Mouse (Mus musculus) lung, postnatal 36 days (tissue): ENCODE data around the gene Isg15.

Experiments
- DNase-seq: peaks from one replicate; pipeline ENCODE4 v3.0.0; 2022; ENCODE audit warnings: mixed read lengths

The Isg15 gene

DNA sequence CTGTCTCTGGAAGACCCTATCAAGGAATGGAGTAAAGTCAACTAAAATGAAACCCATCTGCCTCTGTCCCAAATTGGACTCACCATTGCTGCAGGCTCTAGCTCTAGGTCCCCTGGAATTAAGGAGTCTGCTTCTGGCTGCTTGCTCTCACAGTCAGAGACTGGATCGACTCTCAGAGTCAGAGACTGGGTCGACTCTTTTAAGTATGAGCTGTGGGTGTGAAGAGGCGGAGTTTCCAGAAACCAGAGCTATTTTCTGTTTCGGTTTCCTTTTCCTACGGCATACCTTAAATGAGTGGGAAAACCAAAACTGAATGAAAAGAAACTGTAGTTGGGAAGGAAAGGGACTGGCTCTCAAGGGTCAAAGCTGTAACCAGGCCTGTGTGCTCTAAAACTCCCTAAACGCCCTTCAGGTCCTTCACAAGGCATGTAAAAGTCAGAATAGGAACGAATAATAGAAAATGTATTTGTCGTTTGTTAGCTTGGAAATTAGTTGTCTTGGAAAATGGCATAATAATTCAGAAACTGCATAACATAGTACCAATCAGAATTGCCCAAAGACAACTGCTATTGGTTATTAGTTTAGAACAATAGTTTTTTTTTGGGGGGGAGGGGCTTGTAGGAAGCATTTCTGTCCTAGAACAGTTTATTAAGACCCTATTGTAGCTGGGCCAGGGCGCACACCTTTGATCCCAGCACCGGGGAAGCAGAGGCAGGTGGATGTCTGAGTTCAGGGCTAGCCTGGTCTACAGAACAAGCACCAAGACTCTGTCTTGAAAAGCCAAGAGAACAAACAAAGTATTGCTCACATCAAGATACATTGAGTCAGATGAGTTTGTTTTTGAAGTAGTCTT is at the start of gene Isg15:
Isg15 (minus strand) TSS at position 196 of the 853 bp plus-strand sequence.
- peak; percentile 69 for DNase-seq

DNA sequence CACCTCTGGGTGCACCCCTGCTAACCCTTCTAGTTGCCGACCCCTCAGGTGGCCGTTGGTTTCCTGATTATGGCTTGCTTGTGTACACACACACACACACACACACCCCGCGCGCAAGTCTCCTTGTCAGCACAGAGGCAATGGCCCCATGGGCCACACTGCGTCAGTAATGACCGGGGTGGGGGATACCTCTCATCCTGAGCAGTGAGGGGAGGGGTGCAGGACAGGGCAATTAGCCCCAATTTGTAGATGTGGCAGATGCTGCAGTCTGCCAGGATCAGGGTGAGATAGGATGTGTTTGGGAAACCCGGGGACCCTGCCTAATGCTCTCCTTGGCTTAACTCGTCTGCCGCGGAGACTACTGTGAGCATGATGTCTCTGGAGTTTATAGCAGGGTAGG is 48.9 kb upstream of the Isg15 start:
- DNase-seq = no peak

DNA sequence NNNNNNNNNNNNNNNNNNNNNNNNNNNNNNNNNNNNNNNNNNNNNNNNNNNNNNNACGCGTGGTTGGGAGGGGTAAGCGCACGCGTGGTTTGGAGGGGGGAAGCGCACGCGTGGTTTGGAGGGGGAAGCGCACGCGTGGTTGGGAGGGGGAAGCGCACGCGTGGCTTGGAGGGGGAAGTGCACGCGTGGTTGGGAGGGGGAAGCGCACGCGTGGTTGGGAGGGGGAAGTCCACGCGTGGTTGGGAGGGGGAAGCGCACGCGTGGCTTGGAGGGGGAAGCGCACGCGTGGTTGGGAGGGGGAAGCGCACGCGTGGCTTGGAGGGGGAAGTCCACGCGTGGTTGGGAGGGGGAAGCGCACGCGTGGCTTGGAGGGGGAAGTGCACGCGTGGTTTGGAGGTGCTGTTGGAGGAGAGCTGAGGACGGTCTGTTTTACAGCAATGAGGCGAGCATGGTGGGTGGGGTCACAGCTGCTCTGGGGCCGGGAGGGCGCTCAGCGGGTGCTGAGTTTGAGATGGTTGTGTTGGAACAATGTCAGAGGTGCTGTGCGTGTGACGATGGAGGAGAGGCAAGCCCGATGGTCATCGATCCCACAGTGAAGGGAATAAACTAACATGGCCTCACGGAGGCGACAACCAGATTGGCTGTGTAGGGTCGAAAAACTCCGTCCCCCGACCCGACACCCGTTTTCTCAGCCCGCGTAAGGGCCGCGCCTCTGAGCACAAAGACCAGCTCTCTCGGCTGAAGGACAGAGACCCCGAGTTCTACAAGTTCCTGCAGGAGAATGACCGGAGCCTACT is 36.2 kb upstream of the Isg15 start:
- no peak for DNase-seq

DNA sequence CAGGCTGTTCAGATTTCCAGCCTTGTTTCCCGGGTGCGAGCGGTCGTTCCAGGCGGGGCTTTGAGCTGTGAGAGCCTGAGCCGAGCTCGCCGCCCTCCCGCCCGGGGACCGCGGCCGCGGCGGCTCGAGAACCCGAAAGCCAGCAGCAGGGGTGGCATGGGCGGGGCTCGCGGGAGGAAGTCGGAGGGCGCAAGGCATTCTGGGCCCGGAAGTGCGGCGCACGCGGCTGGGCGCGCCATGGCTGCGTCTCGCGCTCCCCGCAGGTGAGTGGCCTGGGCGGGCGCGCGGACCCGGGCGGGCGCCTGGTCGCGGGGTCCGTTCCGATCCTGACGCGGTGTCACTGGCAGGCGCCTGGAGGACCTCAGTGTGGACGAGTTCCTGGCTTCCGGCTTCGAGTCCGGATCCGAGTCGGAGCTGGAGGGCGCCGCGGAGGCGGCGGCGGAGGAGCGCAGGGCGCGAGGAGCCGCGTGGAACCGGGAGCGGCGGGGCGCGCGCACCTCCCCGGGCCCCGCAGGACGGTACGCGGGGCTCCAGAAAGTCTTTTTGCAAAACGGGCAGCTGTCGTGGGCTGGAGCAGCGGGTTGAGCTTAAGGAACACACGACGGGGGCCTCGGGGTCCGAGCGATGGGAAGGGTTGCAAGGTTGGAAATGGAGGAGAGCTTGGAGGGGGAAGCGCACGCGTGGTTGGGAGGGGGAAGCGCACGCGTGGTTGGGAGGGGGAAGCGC is 35.4 kb upstream of the Isg15 start, which contains the start of gene Noc2l:
Noc2l (plus strand) TSS at position 203 of the 726 bp plus-strand sequence.
- DNase-seq = peak; percentile 94

DNA sequence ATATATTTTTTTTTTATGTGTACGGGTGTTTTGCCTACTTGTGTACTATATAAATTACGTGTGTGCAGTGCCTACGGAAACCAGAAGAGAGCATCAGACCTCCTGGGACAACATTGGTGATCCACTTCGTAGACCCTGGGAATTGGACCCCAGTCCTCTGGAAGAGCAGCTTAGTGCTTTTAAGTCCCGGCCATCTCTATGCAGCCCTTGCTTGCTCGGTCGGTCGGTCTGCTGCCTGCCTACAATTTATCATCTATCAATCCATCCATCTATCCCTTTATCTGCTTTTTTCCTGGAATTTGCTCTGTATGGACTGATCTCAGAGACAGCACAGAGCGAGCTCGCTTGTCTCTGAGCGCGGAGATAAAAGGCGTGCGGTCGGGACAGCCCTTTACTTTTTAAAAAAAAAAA is 34.7 kb upstream of the Isg15 start:
- peak; percentile 32 for DNase-seq

DNA sequence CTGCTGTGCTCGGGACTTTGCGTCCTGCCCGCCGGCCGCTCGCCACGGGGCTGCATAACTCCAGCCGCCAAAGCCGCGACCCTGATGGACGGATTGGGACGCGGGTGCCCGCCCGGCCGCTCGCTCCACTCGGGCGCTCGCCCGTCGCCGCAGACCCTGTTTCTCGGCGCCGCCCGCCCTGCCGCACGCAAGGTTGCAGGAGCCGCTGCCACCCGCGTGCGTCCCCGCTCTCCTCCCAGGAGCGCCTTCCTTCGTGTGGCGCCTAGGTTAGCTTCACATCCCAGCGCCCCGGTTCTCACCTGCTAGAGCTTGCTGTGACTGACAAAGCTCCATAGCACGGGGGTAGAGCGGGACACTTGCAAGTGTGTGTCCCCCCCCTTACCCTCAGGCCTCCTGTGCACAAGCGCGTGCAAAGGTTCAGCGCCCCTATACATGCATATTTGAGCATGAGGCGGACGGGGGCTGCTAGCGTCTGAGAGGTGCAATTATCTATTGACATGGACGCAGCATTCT is 34.1 kb upstream of the Isg15 start, which contains the start of gene Plekhn1:
Plekhn1 (minus strand) TSS at position 157 of the 513 bp plus-strand sequence.
- DNase-seq = peak; percentile 78

DNA sequence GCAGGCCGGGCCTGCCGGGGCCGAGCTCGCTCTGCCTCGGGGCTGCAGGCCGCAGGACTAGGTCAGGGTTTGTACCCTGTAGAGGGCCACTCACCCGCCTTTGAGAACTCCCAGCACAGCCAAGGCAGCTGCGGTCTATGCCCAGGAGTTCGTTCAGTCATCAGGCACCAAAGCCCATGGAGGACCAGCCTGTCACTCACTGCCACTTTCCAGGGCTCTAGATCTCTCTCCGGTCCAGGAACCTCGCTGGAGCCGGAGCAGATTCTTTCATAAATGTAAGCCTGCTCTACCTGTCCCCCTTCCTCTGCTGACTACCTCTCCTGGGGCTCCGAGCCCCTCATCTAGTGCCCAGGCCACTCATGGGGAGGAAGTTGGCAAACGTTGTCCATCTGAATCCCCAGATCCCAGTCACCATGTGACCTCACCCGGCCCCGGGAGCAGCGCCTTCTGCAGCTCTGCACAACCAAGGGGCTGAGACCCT is 33.4 kb upstream of the Isg15 start:
- no peak for DNase-seq

DNA sequence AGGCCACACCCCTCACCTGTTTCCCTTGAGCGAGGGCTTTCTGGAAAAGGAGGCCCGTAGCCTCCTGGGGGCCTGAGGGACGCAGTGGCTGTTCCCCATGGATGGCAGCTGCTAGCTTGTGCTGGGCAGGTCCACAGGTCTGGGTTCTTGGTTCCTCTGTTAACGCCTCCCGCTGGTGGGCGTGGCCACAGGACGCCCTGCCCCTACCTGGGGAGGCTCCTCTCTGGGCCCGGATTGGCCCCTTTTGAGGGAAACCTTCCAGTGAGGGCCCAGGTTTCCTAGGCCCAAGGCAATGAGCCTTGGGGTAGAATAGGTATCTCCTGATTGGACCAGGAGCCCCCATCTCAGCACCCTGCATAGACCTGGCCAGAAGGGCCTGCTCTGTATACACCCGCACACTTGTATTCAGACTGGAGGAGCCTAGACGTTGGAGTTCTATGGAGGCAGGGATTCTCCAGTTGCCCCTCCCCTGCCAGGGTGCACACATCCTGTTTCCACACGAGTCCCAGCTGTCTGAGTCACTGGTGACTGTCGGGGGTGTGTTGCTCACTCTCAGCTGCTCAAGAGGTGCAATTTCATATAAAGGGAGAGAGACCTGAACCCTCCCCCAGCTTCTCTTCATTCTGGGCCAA is 27.9 kb upstream of the Isg15 start:
- peak; percentile 55 for DNase-seq

DNA sequence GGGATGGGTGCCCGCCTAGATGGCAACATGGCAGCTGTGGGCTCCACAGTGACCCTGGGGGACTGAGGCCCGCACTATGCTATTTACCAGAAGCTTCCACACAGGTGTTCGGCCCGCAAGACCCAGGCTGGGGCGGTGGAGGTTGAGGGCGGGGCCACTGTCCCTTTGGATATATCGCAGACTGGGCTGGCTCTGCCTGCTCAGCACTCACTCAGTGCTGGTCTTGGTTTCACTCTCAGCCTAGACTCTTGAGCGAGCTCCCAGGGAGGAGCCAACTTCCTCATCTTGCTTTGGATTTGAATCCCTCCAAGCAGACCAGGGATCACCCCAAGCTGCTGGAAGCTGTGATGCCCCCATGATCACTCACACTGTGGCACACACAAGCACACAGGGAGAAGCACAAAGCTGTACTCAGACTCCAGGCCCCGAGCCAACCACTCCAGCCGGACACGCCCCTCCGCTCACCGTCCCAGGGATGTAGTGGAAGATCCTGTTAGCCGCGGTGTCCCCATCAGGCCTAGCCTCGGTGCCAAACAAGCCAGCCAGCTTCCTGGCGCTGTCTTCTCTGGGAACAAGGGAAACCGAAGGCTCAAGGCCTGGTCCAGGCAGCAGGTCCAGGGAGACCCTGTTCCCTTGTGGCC is 27.3 kb upstream of the Isg15 start:
- peak; percentile 76 for DNase-seq

DNA sequence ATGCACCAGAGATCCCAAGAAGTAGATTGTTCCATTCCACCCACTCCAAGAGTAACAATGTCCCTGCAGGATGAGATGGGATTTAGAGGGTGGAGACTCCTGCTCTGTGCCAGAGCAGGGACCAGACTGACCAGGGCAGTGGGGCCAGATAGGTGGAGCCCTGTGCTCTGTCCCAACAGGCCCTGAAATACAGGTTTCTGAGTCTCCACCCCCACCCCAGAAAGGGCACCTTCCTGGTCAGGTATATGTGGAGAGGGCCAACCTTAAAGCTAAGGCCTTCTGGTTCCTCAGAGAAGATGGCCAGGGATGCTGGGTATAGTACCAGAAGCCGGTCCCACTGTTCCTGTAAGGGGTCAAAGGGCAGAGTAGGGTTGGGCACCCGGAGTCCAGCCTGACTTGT is 23.7 kb upstream of the Isg15 start:
- no peak for DNase-seq

DNA sequence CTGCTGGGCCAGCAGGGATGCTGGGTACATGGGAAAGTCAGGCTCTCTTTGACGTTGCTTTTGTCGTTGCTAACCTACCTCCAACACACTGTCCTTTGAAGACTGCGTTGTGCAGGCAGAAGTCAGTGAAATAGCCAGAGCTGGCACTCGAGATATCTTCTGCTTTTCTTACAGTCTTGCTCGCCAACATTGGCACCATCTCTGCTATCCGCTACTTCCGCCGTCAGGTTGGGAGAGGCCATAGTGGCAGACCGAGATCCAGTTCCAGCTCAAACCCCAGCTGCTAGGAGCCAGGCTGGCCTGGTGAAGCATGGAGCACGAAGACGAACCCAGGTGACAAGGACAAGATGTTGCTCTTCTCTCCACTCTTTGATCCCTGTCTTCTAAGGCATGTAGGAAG is 19.3 kb upstream of the Isg15 start:
- DNase-seq = no peak

DNA sequence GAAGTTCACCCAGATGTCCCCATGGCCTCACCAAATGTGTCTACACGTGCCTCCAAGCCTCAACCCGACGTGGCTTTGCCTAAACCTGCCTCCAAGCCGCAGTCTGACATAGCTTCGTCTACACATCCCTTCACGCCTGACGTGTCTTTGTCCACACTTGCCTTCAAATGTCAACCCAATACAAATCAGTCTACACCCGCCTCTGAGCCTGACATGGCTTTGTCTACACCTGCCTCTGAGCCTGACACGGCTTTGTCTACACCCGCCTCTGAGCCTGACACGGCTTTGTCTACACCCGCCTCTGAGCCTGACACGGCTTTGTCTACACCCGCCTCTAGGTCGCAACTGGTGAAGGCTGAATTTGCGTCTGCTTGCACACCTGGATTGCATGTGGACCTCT is 17.2 kb upstream of the Isg15 start:
- DNase-seq = no peak

DNA sequence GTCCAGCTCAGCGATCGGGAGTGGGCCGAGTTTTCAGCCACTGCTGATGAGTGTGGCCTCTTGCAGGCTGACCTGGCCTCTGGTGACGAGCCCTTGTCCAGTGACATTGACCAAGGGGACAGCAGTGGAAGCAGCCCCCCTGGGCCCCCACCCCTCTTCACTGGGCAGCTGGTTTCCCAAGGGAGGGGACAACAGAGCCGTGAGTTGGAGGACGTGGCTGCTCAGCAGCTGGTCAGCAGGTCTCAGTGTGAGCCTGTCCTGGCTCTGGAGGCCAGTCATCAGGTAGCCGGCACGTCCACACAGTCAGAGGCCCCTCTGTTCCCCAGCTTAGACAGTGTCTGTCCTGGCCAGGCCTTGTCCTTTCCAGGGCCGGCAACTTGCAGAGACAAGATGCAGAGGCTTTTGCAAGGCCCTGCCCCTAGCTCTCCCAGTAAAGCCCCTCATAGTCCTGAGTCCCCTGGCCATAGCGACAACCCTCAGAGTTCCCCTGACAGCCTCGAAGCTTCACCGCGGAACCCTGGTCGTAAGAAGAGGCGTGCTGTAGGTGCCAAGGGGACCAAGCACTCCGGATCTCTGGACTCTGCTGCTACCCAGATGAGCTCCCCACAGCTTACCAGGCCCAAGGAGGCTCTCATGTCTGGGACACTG is 16.5 kb upstream of the Isg15 start:
- no peak for DNase-seq

DNA sequence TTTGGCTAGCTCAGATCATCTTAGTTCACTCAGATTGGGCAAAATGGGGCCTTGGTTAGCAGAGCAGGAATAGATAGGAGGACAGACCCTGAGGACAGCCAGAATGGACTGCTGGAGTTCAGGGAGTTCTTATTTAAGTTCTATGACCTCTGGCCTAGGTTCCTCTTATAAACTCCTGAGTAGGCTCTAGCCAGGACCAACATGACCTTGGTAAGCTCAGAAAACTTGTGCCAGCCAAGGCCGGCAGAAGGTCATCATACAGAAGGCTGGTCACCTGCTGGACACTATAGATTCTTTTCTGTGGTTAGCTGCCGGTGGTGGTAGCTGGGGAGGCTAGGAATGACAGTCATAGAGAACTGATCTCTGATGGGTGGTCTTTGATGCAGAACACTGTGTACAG is 15.6 kb upstream of the Isg15 start:
- no peak for DNase-seq

DNA sequence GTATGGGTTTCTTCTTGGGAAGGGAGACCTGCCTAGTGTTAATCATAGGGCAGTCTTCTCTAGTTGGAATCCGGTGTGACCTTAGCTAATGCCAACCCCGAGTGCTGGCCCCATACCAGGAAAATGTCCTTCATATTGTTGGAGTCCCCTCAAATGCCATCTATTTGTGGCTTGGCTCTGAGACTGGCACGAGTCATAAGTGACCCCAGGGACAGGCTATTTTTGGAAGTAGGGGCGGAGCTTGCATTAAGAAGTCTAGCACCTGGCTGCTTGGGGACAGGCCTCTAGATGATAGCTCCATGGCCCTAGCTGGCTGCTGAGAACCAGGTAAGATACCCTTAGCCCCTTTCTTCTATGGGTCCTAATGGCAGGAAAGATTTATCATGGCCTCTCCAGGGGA is 15.0 kb upstream of the Isg15 start, which contains the start of gene Perm1:
Perm1 (plus strand) TSS at position 220 of the 400 bp plus-strand sequence.
- DNase-seq = peak; percentile 74

DNA sequence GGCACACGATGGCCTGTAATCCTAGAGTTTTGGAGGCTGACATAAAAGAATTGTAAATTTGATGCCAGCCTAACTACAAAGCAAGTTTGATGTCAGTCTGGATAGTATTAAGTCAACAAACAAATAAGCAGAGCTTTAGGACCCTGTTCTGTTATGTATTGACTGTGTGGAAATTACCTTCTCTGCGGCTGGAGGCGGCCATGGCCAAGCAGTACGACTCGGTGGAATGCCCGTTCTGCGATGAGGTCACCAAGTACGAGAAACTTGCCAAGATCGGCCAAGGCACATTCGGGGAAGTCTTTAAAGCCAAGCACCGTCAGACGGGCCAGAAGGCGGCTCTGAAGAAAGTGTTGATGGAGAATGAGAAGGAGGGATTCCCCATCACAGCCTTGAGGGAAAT is 12.5 kb upstream of the Isg15 start:
- no peak for DNase-seq

DNA sequence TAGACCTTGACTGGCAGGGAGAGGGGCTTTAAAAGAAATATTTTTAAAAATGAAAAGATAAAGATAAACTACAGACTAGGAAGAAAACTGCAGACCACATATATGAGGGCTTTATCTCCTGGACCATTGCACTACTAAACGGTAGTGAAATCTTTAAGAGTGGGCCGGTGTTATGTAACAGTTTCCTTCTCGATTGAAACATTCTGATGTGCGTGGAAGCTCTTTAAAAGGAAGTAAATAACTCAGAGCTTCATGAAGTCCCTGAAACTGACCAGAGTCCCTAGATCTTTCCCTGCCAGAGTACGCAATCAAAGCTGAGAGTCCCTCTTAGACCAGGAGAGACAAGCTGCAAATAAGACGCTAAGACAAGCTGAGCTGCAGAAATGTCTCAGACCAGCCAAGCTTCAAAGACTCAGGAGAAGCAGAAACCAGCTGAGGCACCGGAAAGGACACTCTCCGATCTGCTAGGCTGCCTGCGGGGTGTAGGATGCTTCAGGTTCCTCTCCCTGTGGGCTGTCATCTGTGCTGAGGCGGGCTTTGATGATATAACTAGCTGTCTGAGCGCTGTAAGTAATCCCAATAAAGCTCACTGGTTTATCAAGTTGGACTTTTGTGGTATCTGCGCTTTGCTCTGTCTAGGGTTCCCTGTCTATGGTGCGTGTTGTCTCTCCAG is 9.5 kb upstream of the Isg15 start:
- no peak for DNase-seq

DNA sequence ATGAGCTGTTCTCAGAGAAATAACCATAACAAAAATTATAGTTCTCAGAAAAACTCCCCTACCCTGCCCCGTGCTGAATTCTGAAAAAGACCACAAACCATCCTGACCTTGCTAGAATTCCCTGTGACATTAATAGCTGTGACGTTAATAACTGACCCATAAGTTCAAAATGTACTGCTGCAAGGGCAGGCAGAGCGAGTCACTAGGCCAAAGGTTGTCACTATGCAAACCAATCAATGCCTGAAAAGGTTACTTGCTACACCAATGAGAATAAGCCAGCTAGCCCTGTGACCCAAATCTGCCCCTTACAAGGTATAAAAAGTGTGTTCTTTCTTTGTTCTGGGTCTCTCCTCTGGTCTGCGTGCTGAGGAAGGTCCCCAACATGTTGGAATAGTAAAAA is 8.3 kb upstream of the Isg15 start:
- DNase-seq = no peak

DNA sequence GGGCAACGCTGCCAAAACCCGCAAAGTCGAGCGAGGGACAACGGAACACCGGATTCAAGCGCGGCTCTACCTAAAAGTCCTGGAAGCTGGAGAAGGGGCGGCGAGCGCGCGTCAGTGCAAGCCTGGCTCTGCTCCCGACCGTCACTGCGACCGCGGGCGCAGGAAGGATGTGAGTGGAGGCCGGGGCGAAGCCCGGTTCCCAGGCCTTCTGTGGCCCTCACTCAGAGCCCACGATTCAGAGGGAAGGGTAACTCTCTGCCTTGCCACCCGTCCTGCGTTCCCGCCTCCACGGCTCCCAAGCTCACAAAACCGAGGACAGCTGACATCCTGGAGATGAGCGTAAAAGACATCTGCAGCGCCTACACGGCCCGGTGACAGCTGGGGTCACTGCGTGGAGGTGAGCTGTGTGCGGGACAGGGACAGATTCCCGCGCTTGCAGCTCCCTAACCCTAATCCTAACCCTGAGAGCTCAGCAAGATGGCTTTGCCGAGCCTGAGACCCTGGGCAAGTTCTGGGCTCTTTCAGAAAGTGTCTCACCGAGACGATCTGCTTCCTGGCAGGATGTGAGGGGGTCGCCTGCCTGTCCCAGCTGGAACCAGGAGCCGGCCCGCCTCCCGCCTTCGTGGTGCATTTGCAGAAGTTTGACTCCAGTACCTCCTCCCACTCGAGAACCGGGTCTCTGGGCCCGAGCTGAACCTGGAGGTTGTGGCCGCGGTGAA is 3.0 kb upstream of the Isg15 start:
- DNase-seq = no peak

DNA sequence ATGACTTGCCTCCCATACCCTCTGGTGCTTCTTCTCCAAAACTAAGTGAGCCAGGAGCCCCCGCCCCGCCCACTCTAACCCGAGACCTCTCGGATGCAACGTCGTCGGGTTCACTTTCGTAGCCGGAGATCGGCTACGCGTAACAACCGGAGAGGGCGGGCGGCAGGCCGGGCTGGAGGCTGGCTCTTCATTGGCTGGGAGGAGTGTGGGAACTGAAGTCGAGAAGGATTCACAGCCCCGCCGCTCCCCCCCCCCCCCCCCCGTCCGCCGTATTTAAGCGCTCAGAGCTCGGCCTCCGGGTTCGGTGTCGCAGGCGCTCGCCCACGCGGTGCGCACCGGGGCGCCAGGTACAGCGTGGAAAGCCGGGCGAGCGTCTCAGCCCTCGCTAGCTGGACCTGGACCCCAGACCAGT is 2.4 kb upstream of the Isg15 start, which contains the start of gene AW011738:
AW011738 (plus strand) TSS at position 304 of the 412 bp plus-strand sequence.
- peak; percentile 87 for DNase-seq
